Mouse (Mus musculus): ENCODE results near the gene Vps8. TPM values are rescaled to one million over a fixed set of nuclear protein-coding genes. Genes with fewer than 3 reads are reported as not detected.

Gene Vps8
- total RNA-seq, 2 experiments from 2014 or later: 5.9 to 7.7 TPM

Other genes with a start within 250 kb of the Vps8 start
- 1 to 10 TPM in 1 of 2 experiments, under 1 TPM in 1; 0.84 to 1.4 TPM for gene Ephb3, start 218.4 kb upstream of the Vps8 start, total RNA-seq (2021)

Measured in gastrocnemius, postnatal 36 days (tissue).